30 mouse cellular contexts compared by ENCODE assay signal in genomic region chr10:118861234-118862025, GRCm38 (mm10). TPM values are rescaled to one million over a fixed set of nuclear protein-coding genes. Genes with fewer than 3 reads are reported as not detected.
DNase-seq lines count a peak whose midpoint lies in the region; ATAC-seq and TF ChIP-seq lines count a peak whose summit lies in the region.
"Had no signal": no experiment of that assay in that cellular context is flagged by ENCODE, and none has a peak within 500 bp of the region (broad histone marks: within the 10 kb centered on the region; RNA-seq: fewer than 3 reads in every experiment).

No protein-coding gene starts in this region.

- H3K4me2 ChIP-seq in liver, embryonic 12.5 days = no peak overlapping the region
- H3K4me2 ChIP-seq: embryonic facial prominence, embryonic 13.5 days; forebrain, embryonic 13.5 days; hindbrain, embryonic 14.5 days; lung, embryonic 14.5 days; neural tube, embryonic 12.5 days; stomach, embryonic 15.5 days had no signal

- H3K9ac ChIP-seq in liver, adult 2 months (ENCODE audit: low read depth, low read length) = no peak overlapping the region
- H3K9ac ChIP-seq in liver, embryonic 12.5 days = no peak overlapping the region
- H3K9ac ChIP-seq: embryonic facial prominence, embryonic 13.5 days; forebrain, embryonic 13.5 days; hindbrain, embryonic 14.5 days; lung, embryonic 14.5 days; neural tube, embryonic 12.5 days; stomach, embryonic 15.5 days had no signal

- no peak for ATAC-seq in liver, embryonic 12.5 days
- ATAC-seq in common myeloid progenitor, adult 5-6 weeks (replicated peaks; ENCODE audit: low read depth, poor library complexity, severe bottlenecking) = 0 out of 2 replicates have a peak, but pooled peaks have one; percentile 22
- peak; percentile 48 for ATAC-seq in megakaryocyte progenitor cell, adult 5-6 weeks (replicated peaks; ENCODE audit: poor library complexity)
- ATAC-seq: forebrain, embryonic 13.5 days; inflammation-experienced regulatory T-cells, adult 6 months had no signal

- no peak overlapping the region for H3K27ac ChIP-seq in liver, adult 2 months (replicated peaks; ENCODE audit: insufficient read depth, low read depth, low read length)
- H3K27ac ChIP-seq in liver, embryonic 12.5 days = no peak overlapping the region
- H3K27ac ChIP-seq: embryonic facial prominence, embryonic 13.5 days; forebrain, embryonic 13.5 days; hindbrain, embryonic 14.5 days; layer of hippocampus, adult 2 months; limb, embryonic 10.5 days; neural tube, embryonic 12.5 days; stomach, embryonic 15.5 days had no signal

- no peak for TF ChIP-seq POLR2A in liver, adult 2 months (IDR thresholded peaks at IDR 0.05; ENCODE audit: extremely low read depth, insufficient read depth, low read length)

- no peak for TF ChIP-seq CTCF in liver, adult 2 months (IDR thresholded peaks at IDR 0.05; ENCODE audit: low read depth, low read length)

- no peaks in the 10 kb centered on the region for H3K27me3 ChIP-seq in liver, adult 2 months (ENCODE audit: control insufficient read depth, insufficient read depth, low read length)
- H3K27me3 ChIP-seq in liver, embryonic 12.5 days (replicated peaks) = no peaks in the 10 kb centered on the region
- H3K27me3 ChIP-seq: embryonic facial prominence, embryonic 13.5 days; forebrain, embryonic 13.5 days; megakaryocyte, embryonic 14.5 days; neural tube, embryonic 12.5 days; stomach, embryonic 15.5 days had no signal

- peaks cover 13% of the 10 kb centered on the region; the same call in 1 of the 2 replicates for H3K9me3 ChIP-seq in liver, embryonic 12.5 days (replicated peaks)
- H3K9me3 ChIP-seq: stomach, embryonic 15.5 days had no signal

- peak; percentile 79 for DNase-seq in heart, adult 11 months
- DNase-seq in heart, adult 18-20 months = no peak
- peak; percentile 41 for DNase-seq in liver, adult 2 months (ENCODE audit: extremely low read depth, low read depth, low spot score)
- DNase-seq in frontal cortex, adult 2 months (ENCODE audit: extremely low spot score in 1 of 2, low spot score in 1 of 2) = no peak
- no peak for DNase-seq in thymus, postnatal 36 days
- DNase-seq: adrenal gland, postnatal 10 days; cerebellum, adult 2 months; cerebellum, postnatal 25 days; embryo, embryonic 11 days; gastrocnemius, postnatal 10 days; heart, postnatal 4 days; kidney, adult 9 months; kidney, postnatal 14 days; liver; lung, embryonic 14.5 days; midbrain, embryonic 14.5 days; right cerebral cortex, postnatal 14 days; thymus, postnatal 25 days had no signal

- peaks cover 57% of the 10 kb centered on the region for H3K36me3 ChIP-seq in liver, adult 2 months (ENCODE audit: control insufficient read depth, insufficient read depth, low read length)
- peaks cover 83% of the 10 kb centered on the region for H3K36me3 ChIP-seq in liver, embryonic 12.5 days

- 63% methylated on average over 11 of the region's 11 CpGs for WGBS in liver, adult 2 months
- 79% methylated on average over 11 of the region's 11 CpGs for WGBS in liver, embryonic 12.5 days (ENCODE audit: insufficient replicate concordance)

- H3K79me2 ChIP-seq in liver, adult 2 months (ENCODE audit: control insufficient read depth, insufficient read depth, low read length) = peaks cover 30% of the 10 kb centered on the region; the same call in 1 of the 2 replicates

- H3K4me3 ChIP-seq in liver, adult 2 months (ENCODE audit: insufficient read depth, low read depth, low read length) = no peak overlapping the region
- no peak overlapping the region for H3K4me3 ChIP-seq in liver, embryonic 12.5 days
- H3K4me3 ChIP-seq: embryonic facial prominence, embryonic 13.5 days; forebrain, embryonic 13.5 days; layer of hippocampus, adult 2 months; limb, embryonic 10.5 days; neural tube, embryonic 12.5 days; stomach, embryonic 15.5 days had no signal

- H3K4me1 ChIP-seq in liver, adult 2 months (ENCODE audit: control insufficient read depth, insufficient read depth, low read length) = peaks cover 3% of the 10 kb centered on the region
- H3K4me1 ChIP-seq in liver, embryonic 12.5 days = peaks cover 17% of the 10 kb centered on the region

RNA-seq across cellular contexts. Expression of gene Dyrk2, which starts 8.6 kb away (rescaled TPM):
- 10 to 100 TPM; 26.6 to 37.1 TPM for total RNA-seq in heart, adult 18-20 months (2021)
- total RNA-seq in liver, adult 2 months (2014; rRNA removed) = 19.3 and 20.0 TPM in 2 replicates
- polyA plus RNA-seq in liver, adult 2 months (2012; rRNA removed) = 12.1 TPM in 2 replicates
- 2.9 and 3.5 TPM in 2 replicates for polyA plus RNA-seq in liver, embryonic 12.5 days (2016; fragmentation: Nextera tagmentation; extraction: Ambion mirVana)
- total RNA-seq in common myeloid progenitor, adult 5-6 weeks (2017) = 15.7 and 18.7 TPM in 2 replicates
- 13.6 and 16.7 TPM in 2 replicates for total RNA-seq in megakaryocyte progenitor cell, adult 5-6 weeks (2015)
- total RNA-seq in megakaryocyte progenitor cell, adult 5-6 weeks (2017) = 10.5 and 11.2 TPM in 2 replicates
- polyA plus RNA-seq in frontal cortex, adult 2 months (2012; rRNA removed) = 22.5 and 24.6 TPM in 2 replicates

Comparison
In these comparisons a context has a peak if more than half of its experiments do, and no peak if none do; other contexts are left out.
1. DNase-seq: peak in heart, adult 11 months (single experiment) and liver, adult 2 months (single experiment); none in heart, adult 18-20 months (0 of 2), frontal cortex, adult 2 months (0 of 2) and thymus, postnatal 36 days (0 of 2).